Mouse (Mus musculus): ENCODE results near the gene Pnmt. TPM values are rescaled to one million over a fixed set of nuclear protein-coding genes. Genes with fewer than 3 reads are reported as not detected.

Gene Pnmt
- not detected in 2 replicates for total RNA-seq (2015)
- not detected in 2 replicates for total RNA-seq (2017)

DNA sequence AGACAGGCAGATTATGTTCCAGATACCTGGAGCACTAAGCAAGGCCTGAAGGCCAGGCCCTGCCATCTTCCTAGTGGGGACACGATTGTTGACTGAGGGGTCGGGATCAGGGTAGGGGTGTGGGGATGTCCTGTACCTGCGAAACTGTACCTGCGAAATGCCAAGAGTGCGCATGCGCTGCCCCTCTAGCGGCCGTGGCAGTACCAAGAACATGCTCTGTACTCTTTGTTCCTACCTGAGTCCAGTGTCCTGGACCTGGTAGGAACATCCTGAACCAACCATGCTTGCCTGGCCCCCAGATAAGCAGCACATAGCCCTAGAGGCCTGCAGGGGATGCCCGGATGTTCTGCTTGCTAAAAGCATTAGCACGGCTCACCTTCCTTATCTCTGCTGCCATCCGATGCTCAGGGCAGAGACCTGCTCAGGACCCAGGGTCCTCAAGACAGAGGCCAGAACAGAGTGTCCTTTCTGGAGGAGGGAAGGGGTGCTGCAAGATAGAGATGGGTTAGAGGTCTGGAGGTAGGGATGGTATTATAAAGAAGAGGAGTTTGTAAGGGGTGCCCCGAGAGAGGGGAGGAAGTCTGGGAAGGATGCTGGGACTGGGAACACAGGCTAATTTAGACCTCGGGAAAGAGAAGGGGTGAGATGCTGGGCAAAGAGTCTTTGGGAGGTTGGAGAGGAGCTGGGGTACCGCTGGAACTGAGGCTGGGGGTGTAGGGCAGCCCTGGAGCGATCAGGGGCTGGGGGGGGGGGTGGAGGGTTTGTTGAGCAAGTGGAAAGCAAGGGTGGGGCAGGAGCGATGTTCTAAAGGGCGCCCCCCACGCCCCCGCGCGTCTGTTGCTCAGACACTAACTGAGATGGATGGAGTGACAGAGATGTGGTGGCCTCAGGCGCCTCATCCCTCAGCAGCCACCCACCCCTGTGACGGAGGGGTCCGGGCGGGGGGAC is at the start of gene Pnmt:
TSS of gene Pnmt (plus strand) at position 813 of the 948 bp plus-strand sequence.
- ATAC-seq (ENCODE audit: poor library complexity, severe bottlenecking): no peak

DNA sequence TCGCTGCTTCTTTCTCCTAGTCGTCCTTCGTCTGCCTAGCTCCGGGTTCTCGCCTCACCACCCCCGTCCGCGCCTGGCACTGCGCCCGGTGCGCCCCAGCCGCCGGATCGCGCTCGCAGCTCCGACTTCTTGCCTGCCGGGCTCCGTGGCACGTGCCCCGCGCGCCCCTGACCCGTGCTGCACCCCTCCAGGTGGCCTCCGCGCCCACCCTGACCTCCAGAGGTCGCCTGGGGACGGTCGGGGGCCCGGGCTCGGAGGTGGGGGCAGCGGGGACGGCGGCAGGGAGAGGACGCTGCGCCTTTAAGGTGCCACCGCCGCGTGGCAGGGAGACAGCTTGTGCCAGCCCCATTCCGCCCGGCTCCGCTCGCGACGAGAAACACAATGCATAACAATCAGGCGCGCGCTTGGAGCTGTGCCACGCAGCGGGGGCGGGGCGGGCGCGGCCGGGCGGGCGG is 47.7 kb upstream of the Pnmt start:
- no peak for ATAC-seq (ENCODE audit: poor library complexity, severe bottlenecking)

- no peak for ATAC-seq (ENCODE audit: poor library complexity, severe bottlenecking)
Observed at GRCm38 (mm10) chr11:98339071-98339501, 47.2 kb upstream of the Pnmt start.

GRCm38 (mm10) chr11:98339679-98340287 is 46.5 kb upstream of the Pnmt start:
- ATAC-seq (ENCODE audit: poor library complexity, severe bottlenecking): no peak

DNA sequence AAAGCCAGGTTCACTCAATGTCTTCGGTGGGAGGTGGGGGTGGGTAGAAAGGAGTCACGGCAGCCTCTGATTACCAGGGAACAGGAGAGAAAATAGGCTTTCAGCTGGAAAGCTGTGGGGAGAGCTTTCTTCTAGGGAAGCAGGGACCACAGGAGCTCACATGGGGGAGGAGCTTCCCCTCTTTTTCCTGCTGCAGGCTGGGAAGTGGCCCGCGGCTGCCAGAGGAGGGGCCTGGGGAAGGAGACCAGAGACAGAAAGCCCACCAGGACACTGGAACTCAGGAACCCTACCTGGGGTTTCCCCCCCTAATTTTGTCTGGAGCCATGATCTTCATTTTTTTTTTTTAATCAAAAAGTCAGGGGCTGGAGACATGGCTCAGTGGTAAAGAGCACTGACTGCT is 45.7 kb upstream of the Pnmt start:
- ATAC-seq (ENCODE audit: poor library complexity, severe bottlenecking): no peak

GRCm38 (mm10) chr11:98341174-98341573 is 45.1 kb upstream of the Pnmt start:
- ATAC-seq (ENCODE audit: poor library complexity, severe bottlenecking): no peak

GRCm38 (mm10) chr11:98342000-98342945 is 44.0 kb upstream of the Pnmt start:
- ATAC-seq (ENCODE audit: poor library complexity, severe bottlenecking): peak; percentile 96

- peak; percentile 56 for ATAC-seq (ENCODE audit: poor library complexity, severe bottlenecking)
Observed at GRCm38 (mm10) chr11:98345253-98345652, 41.0 kb upstream of the Pnmt start.

DNA sequence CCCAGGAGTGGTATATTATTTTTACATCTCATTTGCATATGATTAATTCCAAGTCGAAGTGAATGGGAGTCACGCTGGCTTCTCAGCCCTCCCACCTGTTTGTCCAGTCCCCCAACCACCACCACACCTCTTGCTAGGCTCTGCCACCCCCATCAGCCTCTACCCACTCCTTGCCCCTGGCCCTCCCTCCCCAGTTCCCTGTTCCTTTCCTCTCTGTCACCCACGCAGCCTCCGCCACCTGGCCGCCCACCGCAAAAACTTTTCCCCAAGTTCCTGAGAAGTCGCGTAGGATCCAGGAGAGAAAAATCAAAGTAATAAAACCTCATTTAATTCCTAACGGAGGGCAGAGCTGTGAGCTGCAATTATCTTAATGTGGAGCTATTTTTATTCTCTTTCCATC is 40.1 kb upstream of the Pnmt start:
- no peak for ATAC-seq (ENCODE audit: poor library complexity, severe bottlenecking)

DNA sequence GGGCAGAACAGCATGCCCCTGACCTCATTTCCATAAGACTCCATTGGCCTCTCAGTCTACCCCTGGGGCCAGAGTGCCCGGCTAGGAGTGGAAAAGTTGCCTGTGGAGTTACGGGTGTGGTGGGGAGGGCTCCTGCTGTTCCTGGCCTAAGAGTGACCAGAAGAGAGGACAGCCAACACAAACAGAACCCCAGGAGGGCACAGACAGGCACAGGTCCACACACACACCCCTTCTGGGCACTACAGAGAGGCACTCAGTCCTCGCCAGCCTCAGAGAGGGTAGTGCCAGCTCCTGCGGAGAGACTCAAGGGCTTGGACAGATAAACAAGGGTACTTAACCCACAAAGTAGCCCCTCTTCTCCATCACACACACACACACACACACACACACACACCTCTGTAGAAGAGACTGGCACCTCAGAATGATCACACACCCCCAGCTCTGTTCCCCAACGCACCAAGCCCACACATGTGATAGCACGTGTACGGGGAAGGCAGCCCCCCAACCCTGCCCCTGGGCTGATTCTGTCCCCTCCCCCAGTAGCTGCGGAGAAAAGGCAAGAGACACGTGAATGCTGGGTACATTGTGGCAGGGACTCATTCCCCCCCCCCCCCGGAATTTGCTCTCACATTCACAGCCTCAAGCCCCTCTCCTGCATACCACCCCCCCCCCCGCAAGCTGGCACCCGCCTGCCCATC is 38.7 kb upstream of the Pnmt start:
- no peak for ATAC-seq (ENCODE audit: poor library complexity, severe bottlenecking)

GRCm38 (mm10) chr11:98348083-98348961 is 37.9 kb upstream of the Pnmt start, which contains the start of gene Ppp1r1b:
TSS of gene Ppp1r1b (plus strand) at chr11:98348404.
- no peak for ATAC-seq (ENCODE audit: poor library complexity, severe bottlenecking)

DNA sequence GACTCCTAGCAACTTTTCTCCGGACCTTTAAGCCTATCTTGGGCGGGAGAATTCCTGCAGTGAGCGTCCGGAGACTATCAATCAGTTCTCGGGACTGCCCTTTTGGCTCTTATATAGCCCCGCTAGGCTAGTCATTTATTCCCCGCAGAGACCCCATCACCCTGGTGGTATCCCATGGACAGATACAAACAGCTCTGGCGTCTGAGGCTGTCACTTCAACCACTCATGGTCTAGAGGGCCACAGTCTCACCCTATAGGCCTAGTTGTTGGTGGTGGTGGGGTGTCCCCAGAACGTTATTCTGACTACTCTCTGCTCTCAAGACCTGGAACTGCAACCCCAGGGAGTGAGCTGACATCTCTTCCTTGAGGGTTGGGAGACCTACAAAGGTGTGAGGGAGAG is 36.9 kb upstream of the Pnmt start:
- ATAC-seq (ENCODE audit: poor library complexity, severe bottlenecking): no peak

DNA sequence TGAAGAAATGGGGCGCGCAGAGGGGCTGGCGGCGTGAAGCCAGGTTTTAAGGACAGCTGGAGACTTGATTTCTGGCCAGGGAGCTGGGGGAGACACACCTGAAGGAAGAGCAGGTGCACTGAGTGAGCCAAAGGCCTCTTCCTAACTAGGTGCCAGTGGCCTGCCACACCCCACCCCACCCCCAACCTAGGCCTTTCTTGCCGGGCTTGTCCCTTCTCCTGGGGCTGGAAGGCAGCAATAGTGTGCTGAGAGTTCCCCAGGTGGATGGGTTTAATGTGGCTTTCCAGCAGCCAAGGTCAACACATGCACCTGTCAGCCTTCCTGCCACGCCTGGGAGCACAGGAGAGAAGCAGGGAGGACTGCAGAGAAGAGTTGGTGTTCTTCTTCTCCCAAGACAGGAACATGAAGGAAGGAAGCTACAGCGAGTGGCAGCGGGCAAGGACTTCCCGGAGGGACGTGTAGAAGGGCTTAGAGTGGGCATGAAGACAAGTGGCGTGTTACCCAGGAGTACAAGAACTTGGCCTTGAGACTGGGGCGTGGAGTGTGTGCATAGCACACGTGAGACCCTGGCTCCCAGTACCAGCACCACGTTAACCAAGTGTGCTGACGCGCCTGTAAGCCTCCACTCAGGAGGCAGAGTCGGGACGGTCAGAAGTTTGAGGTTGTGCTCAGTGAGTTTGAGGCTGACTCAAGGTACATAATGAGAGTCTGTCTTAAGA is 33.8 kb upstream of the Pnmt start:
- no peak for ATAC-seq (ENCODE audit: poor library complexity, severe bottlenecking)

- no peak for ATAC-seq (ENCODE audit: poor library complexity, severe bottlenecking)
Observed at GRCm38 (mm10) chr11:98353651-98354211, 32.5 kb upstream of the Pnmt start.

GRCm38 (mm10) chr11:98354445-98354844 is 31.8 kb upstream of the Pnmt start:
- ATAC-seq (ENCODE audit: poor library complexity, severe bottlenecking): no peak

DNA sequence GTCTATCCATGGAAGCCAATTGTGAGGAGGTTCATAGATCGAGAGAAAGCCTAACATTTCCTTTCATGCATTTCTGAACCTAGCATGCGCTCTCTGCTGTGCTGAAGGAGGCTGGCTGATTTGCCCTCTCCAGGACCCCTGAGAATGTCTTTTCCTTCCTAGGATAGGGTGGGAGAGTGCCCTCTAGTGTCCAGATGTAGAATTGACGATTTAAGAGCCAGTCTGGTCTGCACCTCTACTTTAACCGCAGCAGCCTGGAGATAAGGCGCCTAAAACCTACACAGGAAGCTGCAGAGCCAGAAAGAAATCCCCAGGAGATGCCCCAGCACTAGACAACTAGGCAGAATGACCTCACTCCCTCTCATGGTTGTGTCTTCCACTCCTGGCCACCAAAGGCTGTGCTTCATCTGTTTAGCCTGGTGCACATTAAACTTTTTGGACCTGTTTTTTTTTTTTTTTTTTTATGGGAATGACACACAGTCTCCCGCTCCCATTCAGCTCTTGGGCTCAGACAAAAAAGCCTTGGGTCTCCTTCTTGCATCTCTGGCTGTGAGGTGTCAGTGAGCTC is 30.4 kb upstream of the Pnmt start:
- peak; percentile 57 for ATAC-seq (ENCODE audit: poor library complexity, severe bottlenecking)

DNA sequence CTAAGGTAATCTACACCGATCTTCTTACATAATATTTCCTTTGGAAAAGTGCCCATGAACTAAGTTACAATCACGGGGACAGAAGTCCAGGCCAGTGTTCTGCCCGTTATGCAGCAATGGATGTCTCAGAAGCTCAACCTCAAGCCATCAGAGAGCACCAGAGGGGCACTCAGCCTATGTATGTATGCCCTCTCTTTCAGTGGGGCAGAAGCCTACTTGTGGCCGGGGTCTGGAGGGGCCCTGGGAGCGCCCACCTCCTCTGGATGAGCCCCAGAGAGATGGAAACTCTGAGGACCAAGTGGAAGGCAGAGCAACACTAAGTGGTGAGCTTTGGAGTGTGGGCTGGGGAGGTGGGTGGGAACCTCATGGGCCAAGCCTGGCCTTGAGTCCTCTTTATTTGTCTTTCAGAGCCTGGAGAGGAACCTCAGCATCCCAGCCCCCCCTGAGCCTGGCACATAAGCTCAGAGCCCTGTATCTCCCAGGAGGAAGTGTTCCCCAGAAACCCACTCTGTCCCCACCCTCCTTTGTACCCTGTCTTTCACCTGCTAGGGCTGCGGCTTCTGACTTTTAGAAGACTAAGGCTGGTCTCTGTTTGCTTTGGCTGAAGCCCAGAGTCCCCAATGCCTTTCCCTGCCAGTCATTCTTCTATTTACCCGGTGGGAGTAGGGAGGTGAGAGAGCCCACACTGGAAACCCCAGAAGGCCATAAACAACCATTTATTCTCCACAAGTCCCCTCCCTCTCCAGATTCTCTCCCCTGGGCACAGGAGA is 29.4 kb upstream of the Pnmt start:
- ATAC-seq (ENCODE audit: poor library complexity, severe bottlenecking): no peak

All from megakaryocyte, adult 5-6 weeks (primary cell).